Mouse (Mus musculus) thymus, adult 2 months (tissue): Measurements from ENCODE around the gene Ice2. TPM values are rescaled to one million over a fixed set of nuclear protein-coding genes. Genes with fewer than 3 reads are reported as not detected.

Source experiments
- DNase-seq: peaks from one replicate; pipeline ENCODE4 v3.0.0; 2021
- H3K27ac ChIP-seq: fragments of 200-500 bp; 2 replicates; pipeline ENCODE4 v1.5.1; 2012; ENCODE audit warnings: low read length, control low read depth; ENCODE audit not compliant: control insufficient read depth, insufficient read depth
- H3K27me3 ChIP-seq: fragments of 200-500 bp; 2 replicates; pipeline ENCODE4 v1.6.1; 2012; ENCODE audit warnings: mild to moderate bottlenecking, low read length, moderate library complexity, mixed read lengths; ENCODE audit not compliant: control insufficient read depth, insufficient read depth
- H3K36me3 ChIP-seq: fragments of 200-500 bp; 2 replicates; pipeline ENCODE4 v1.6.1; 2012; ENCODE audit warnings: mild to moderate bottlenecking, low read length, moderate library complexity; ENCODE audit not compliant: control insufficient read depth, insufficient read depth
- H3K4me1 ChIP-seq: fragments of 200-500 bp; replicated peaks from 2 replicates; pipeline ENCODE4 v1.6.1; 2012; ENCODE audit warnings: low read length; ENCODE audit not compliant: control insufficient read depth, insufficient read depth
- H3K4me3 ChIP-seq: fragments of 200-500 bp; 2 replicates; pipeline ENCODE4 v1.5.1; 2012; ENCODE audit warnings: mild to moderate bottlenecking, low read length, control low read depth, moderate library complexity; ENCODE audit not compliant: control insufficient read depth, insufficient read depth
- CTCF ChIP-seq: fragments of 200-500 bp; IDR thresholded peaks from 2 replicates; pipeline ENCODE4 v1.5.1; 2012; ENCODE audit warnings: mild to moderate bottlenecking, control low read depth, low read length, moderate library complexity, borderline replicate concordance; ENCODE audit not compliant: control insufficient read depth, poor library complexity, insufficient read depth; ENCODE audit errors: extremely low read depth
- POLR2A ChIP-seq: fragments of 200-500 bp; IDR thresholded peaks from 2 replicates; pipeline ENCODE4 v1.6.1; 2012; ENCODE audit warnings: mild to moderate bottlenecking, low read length, control low read depth, moderate library complexity; ENCODE audit not compliant: control insufficient read depth, poor library complexity, insufficient read depth; ENCODE audit errors: extremely low read depth
- WGBS: fragments of 180-500 bp; shearing (Covaris S2); methylation state at CpG from one replicate; pipeline ENCODE4 v1.1.7; 2018; 5-methylcytosine and 5-hydroxymethylcytosine counted together
- polyA plus RNA-seq: library from polyadenylated mRNA; depleted of rRNA; stranded (reverse); fragments of >200 nt; gene quantifications from 2 replicates; pipeline ENCODE4 v1.2.3, GENCODE M21; 2012

The Ice2 gene
- polyA plus RNA-seq, 1 experiment: 5.6 TPM

- Histone ChIP-seq H3K27me3 (no peaks in the 10 kb centered on the region), H3K4me3 (no peak overlapping the region), H3K36me3 (no peaks in the 10 kb centered on the region), H3K27ac (no peak overlapping the region), H3K4me1 (no peaks in the 10 kb centered on the region)
- no peak for TF ChIP-seq POLR2A
- TF ChIP-seq CTCF: no peak
- DNase-seq: no peak
- WGBS: 92% methylated on average over 4 of the region's 4 CpGs
Observed at GRCm38 (mm10) chr9:69362766-69363165, 34.9 kb upstream of the Ice2 start.

GRCm38 (mm10) chr9:69364117-69364516 lies 33.6 kb upstream of the Ice2 start:
- no peaks in the 10 kb centered on the region for H3K27me3 ChIP-seq
- H3K4me3 ChIP-seq: no peak overlapping the region
- H3K36me3 ChIP-seq: no peaks in the 10 kb centered on the region
- WGBS: 93% methylated on average over 16 of the region's 16 CpGs
- DNase-seq: no peak
- H3K27ac ChIP-seq: no peak overlapping the region
- no peaks in the 10 kb centered on the region for H3K4me1 ChIP-seq
- TF ChIP-seq POLR2A: no peak
- no peak for TF ChIP-seq CTCF

DNA sequence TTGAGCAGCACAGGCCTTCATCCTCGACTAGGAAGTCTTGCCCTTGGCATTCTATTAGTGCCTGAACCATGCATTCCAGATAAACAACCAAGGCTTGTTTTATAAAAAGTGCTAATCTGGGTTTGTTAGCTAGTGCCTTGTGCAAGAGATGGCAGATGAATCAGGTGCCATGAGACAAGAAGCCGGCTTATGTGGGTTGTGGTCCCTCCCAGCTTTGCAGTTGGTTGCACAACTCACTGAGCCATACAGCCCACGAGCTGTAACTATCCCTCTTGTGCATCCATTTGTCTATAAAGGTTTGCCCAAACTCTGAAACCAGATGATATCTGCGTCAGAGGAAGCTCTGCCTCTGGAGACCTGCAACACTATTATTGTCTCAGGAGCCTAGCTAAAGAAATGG lies 30.7 kb upstream of the Ice2 start:
- no peak overlapping the region for H3K27ac ChIP-seq
- 89% methylated on average over 4 of the region's 4 CpGs for WGBS
- no peak for TF ChIP-seq POLR2A
- no peak for TF ChIP-seq CTCF
- H3K36me3 ChIP-seq: no peaks in the 10 kb centered on the region
- H3K4me3 ChIP-seq: no peak overlapping the region
- H3K4me1 ChIP-seq: no peaks in the 10 kb centered on the region
- no peak for DNase-seq
- no peaks in the 10 kb centered on the region for H3K27me3 ChIP-seq

GRCm38 (mm10) chr9:69368071-69368470 lies 29.6 kb upstream of the Ice2 start:
- TF ChIP-seq POLR2A: no peak
- peak; percentile 79; the same call in 1 of the 2 replicates for TF ChIP-seq CTCF
- no peaks in the 10 kb centered on the region for H3K4me1 ChIP-seq
- H3K4me3 ChIP-seq: no peak overlapping the region
- WGBS: 77% methylated on average over 8 of the region's 8 CpGs
- no peaks in the 10 kb centered on the region for H3K36me3 ChIP-seq
- no peak overlapping the region for H3K27ac ChIP-seq
- DNase-seq: peak; percentile 73
- no peaks in the 10 kb centered on the region for H3K27me3 ChIP-seq

DNA sequence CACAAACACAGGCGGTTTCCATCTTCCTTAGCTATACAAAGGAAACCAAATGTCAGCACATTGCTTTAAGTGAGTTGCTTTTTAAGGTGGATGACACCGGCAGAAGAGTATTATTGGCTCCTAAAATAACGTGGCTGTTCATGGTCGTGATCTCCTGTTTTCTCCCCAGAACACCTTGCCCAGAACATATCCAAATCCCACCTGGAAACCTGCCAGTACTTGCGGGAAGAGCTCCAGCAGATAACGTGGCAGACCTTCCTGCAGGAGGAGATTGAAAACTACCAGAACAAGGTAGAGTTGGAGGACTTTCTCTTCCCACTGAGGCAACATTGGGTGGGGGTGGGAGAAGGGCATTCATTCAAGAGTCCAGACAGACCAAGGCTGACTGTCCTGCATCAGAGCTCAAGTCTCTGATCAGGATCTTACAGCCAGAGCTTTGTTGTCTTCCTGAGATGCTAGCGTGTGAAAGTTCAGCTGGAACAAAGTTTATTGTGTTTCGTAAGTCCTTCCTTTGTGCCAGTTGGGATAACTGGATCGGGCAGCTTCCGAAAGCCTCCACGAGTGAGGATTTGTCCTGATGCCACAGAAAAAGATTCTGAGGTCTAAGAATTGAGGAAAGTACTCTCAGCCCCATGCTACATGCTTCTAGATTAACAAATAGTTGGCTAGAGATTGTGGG lies 26.5 kb upstream of the Ice2 start:
- Histone ChIP-seq H3K4me1 (no peaks in the 10 kb centered on the region), H3K27me3 (no peaks in the 10 kb centered on the region), H3K27ac (no peak overlapping the region), H3K4me3 (no peak overlapping the region), H3K36me3 (no peaks in the 10 kb centered on the region)
- WGBS: 92% methylated on average over 11 of the region's 11 CpGs
- TF ChIP-seq POLR2A: no peak
- no peak for TF ChIP-seq CTCF
- no peak for DNase-seq

DNA sequence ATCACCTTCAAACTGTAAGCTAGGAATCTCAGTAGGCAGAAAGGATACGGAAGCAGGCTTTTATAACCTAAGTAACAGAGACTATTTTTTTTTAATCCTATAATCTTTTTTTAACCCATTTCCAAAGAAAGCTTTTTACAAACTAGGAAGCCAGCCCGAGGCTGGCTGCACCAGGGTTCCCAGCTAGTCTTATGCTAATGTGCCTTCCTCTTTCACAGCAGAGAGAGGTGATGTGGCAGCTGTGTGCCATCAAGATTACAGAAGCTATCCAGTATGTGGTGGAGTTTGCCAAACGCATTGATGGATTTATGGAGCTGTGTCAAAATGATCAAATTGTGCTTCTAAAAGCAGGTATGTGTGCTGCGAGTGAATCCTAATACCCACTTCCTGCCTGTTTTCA lies 24.8 kb upstream of the Ice2 start:
- Histone ChIP-seq H3K27ac (no peak overlapping the region), H3K36me3 (no peaks in the 10 kb centered on the region), H3K4me1 (no peaks in the 10 kb centered on the region), H3K27me3 (no peaks in the 10 kb centered on the region), H3K4me3 (no peak overlapping the region)
- TF ChIP-seq CTCF: no peak
- TF ChIP-seq POLR2A: no peak
- no peak for DNase-seq
- 72% methylated on average over 4 of the region's 4 CpGs for whole genome bisulfite sequencing

DNA sequence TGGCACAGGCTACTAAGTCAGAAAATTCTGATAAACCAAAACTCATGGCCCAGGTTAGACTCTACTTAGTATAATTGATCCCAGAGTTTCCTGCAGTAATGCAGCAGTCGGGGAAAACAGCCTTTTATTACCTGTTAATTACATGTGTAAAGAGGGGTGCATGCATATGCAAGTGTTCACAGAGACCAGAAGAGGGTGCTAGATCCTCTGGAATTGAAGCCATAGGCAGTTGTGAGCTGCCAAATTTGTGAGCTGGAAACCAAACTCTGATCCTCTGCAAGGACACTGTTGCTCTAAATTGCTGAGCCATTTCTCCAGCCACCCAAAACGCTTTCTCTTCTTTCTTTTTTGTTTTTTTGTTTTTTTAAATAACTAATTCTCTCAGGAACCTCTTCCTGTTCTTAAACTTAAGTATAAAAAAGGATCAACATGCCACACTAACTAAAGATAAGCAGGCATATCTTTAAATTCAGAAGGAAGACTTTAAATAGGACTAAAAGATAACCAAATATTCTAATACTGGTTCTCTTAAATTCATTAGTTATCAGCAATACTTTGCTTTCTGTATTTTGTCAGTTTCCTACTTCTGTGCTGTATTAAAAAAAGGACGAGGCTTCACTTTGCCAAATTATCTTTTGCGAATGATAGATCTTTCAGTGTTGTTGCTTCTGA lies 20.6 kb upstream of the Ice2 start:
- no peaks in the 10 kb centered on the region for H3K27me3 ChIP-seq
- H3K36me3 ChIP-seq: no peaks in the 10 kb centered on the region
- no peak overlapping the region for H3K4me3 ChIP-seq
- TF ChIP-seq POLR2A (no peak), CTCF (no peak)
- WGBS: 97% methylated on average over 4 of the region's 4 CpGs
- H3K27ac ChIP-seq: no peak overlapping the region
- no peak for DNase-seq
- H3K4me1 ChIP-seq: no peaks in the 10 kb centered on the region
